Comparison of ENCODE assay signal across 12 mouse cellular contexts in the genomic region with DNA sequence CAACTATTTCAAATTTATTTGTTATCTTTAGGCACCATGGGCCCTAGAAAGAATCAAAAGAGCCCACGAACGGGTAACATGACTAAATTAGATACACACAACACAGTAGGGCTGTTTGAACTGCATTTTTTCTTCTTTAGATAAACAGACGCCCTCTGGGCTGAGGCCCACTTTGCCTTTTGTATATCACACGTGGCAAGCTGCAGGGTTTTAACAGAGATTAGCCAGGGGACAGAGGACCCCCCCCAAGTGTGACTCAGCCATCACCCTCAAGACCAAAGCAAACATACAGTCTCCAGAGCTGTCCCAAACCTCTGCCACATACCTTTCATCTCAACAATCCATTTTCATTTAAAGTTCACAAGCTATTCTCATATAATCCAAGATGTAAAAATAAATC. TPM values are rescaled to one million over a fixed set of nuclear protein-coding genes. Genes with fewer than 3 reads are reported as not detected.
A peak's percentile ranks its signal among the peaks of the same experiment; 100 is the strongest.
DNase-seq lines count a peak whose midpoint lies in the region; ATAC-seq and TF ChIP-seq lines count a peak whose summit lies in the region.
"Had no signal": no experiment of that assay in that cellular context is flagged by ENCODE, and none has a peak within 500 bp of the region (broad histone marks: within the 10 kb centered on the region; RNA-seq: fewer than 3 reads in every experiment).

No protein-coding gene starts in this region.

- no peak for TF ChIP-seq CTCF in lung, postnatal 0 days (IDR thresholded peaks at IDR 0.05)

- no peak for DNase-seq in forebrain, embryonic 14.5 days (ENCODE audit: low spot score)
- DNase-seq in lung, postnatal 0 days (ENCODE audit: low spot score): peak; percentile 35
- DNase-seq in lung, postnatal 14 days: no peak
- DNase-seq in urinary bladder, postnatal 10 days (ENCODE audit: low spot score): no peak
- no peak for DNase-seq in right cerebral cortex, adult 18-20 months
- DNase-seq: gastrocnemius, postnatal 36 days; retina, postnatal 1 day had no signal

- peaks cover 3% of the 10 kb centered on the region; the same call in 1 of the 2 replicates for H3K4me1 ChIP-seq in forebrain, embryonic 14.5 days (ENCODE audit: control insufficient read depth, insufficient read depth, low read length)
- peaks cover 24% of the 10 kb centered on the region for H3K4me1 ChIP-seq in forebrain, embryonic 12.5 days
- H3K4me1 ChIP-seq in lung, postnatal 0 days (ENCODE audit: insufficient read depth, low read depth, low read length): peaks cover 13% of the 10 kb centered on the region; the same call in 1 of the 2 replicates

- H3K36me3 ChIP-seq in forebrain, embryonic 14.5 days (ENCODE audit: control insufficient read depth, insufficient read depth, low read length): no peaks in the 10 kb centered on the region
- H3K36me3 ChIP-seq in forebrain, embryonic 12.5 days (replicated peaks): no peaks in the 10 kb centered on the region
- H3K36me3 ChIP-seq in lung, postnatal 0 days (ENCODE audit: insufficient read depth, low read length): no peaks in the 10 kb centered on the region
- H3K36me3 ChIP-seq: limb, embryonic 13.5 days had no signal

- 2% methylated on average over 4 of the region's 4 CpGs for WGBS in forebrain, embryonic 14.5 days
- WGBS in forebrain, embryonic 12.5 days: 7% methylated on average over 4 of the region's 4 CpGs
- WGBS in lung, postnatal 0 days: 12% methylated on average over 4 of the region's 4 CpGs

- H3K27me3 ChIP-seq in forebrain, embryonic 14.5 days (replicated peaks; ENCODE audit: control insufficient read depth, insufficient read depth, low read length): no peaks in the 10 kb centered on the region
- H3K27me3 ChIP-seq in forebrain, embryonic 12.5 days: no peaks in the 10 kb centered on the region
- no peaks in the 10 kb centered on the region for H3K27me3 ChIP-seq in lung, postnatal 0 days (replicated peaks; ENCODE audit: insufficient read depth, low read length)
- H3K27me3 ChIP-seq: limb, embryonic 13.5 days had no signal

- no peak overlapping the region for H3K4me3 ChIP-seq in forebrain, embryonic 14.5 days (ENCODE audit: low read depth, low read length)
- no peak overlapping the region for H3K4me3 ChIP-seq in forebrain, embryonic 12.5 days (replicated peaks)
- H3K4me3 ChIP-seq in lung, postnatal 0 days (ENCODE audit: low read depth, low read length): no peak overlapping the region
- H3K4me3 ChIP-seq: limb, embryonic 13.5 days had no signal

- TF ChIP-seq EP300 in lung, postnatal 0 days (IDR thresholded peaks at IDR 0.05): no peak

- H3K4me2 ChIP-seq in forebrain, embryonic 14.5 days (ENCODE audit: low read length): no peak overlapping the region
- H3K4me2 ChIP-seq in forebrain, embryonic 12.5 days: no peak overlapping the region
- no peak overlapping the region for H3K4me2 ChIP-seq in lung, postnatal 0 days (replicated peaks; ENCODE audit: low read depth, low read length)
- H3K4me2 ChIP-seq: limb, embryonic 13.5 days had no signal

- H3K9ac ChIP-seq in forebrain, embryonic 14.5 days (ENCODE audit: low read length): no peak overlapping the region
- H3K9ac ChIP-seq in forebrain, embryonic 12.5 days: no peak overlapping the region
- H3K9ac ChIP-seq in lung, postnatal 0 days (replicated peaks; ENCODE audit: low read depth): no peak overlapping the region
- H3K9ac ChIP-seq: limb, embryonic 13.5 days had no signal

- H3K9me3 ChIP-seq in forebrain, embryonic 14.5 days (replicated peaks; ENCODE audit: control insufficient read depth, low read length): no peaks in the 10 kb centered on the region
- H3K9me3 ChIP-seq in forebrain, embryonic 12.5 days: no peaks in the 10 kb centered on the region
- H3K9me3 ChIP-seq in lung, postnatal 0 days (ENCODE audit: low read length): no peaks in the 10 kb centered on the region
- H3K9me3 ChIP-seq: limb, embryonic 13.5 days had no signal

- 0 out of 2 replicates have a peak, but pooled peaks have one; percentile 10 for ATAC-seq in forebrain, embryonic 14.5 days
- no peak for ATAC-seq in forebrain, embryonic 12.5 days (ENCODE audit: low FRiP score)
- ATAC-seq in lung, postnatal 0 days: peak; percentile 56; the same call in 1 of the 2 replicates
- peak; percentile 45; the same call in 1 of the 2 replicates for ATAC-seq in erythroblast, adult 5-6 weeks (replicated peaks; ENCODE audit: low FRiP score, poor library complexity, severe bottlenecking)
- ATAC-seq in megakaryocyte progenitor cell, adult 5-6 weeks (replicated peaks; ENCODE audit: poor library complexity): peak; percentile 76
- ATAC-seq: inflammation-experienced regulatory T-cells, adult 6 months had no signal

- no peak overlapping the region for H3K27ac ChIP-seq in forebrain, embryonic 14.5 days (ENCODE audit: low read depth, low read length)
- H3K27ac ChIP-seq in forebrain, embryonic 12.5 days: no peak overlapping the region
- H3K27ac ChIP-seq in lung, postnatal 0 days (ENCODE audit: low read length): no peak overlapping the region
- H3K27ac ChIP-seq: limb, embryonic 13.5 days had no signal

RNA-seq across cellular contexts. Expression of gene Frs2, which starts 42.1 kb away (rescaled TPM):
- 27.2 and 28.5 TPM in 2 replicates for polyA plus RNA-seq in forebrain, embryonic 14.5 days (2014; fragmentation: Nextera tagmentation; extraction: Ambion mirVana)
- polyA plus RNA-seq in forebrain, embryonic 12.5 days (2016; fragmentation: Nextera tagmentation; extraction: Ambion mirVana): 23.6 and 25.6 TPM in 2 replicates
- 18.8 and 21.9 TPM in 2 replicates for polyA plus RNA-seq in lung, postnatal 0 days (2015; fragmentation: Nextera tagmentation; extraction: Ambion mirVana)
- total RNA-seq in erythroblast, adult 5-6 weeks (2015; ENCODE audit: low replicate concordance): 23.4 and 34.3 TPM in 2 replicates
- total RNA-seq in erythroblast, adult 5-6 weeks (2017; ENCODE audit: low replicate concordance): 24.2 and 34.2 TPM in 2 replicates
- 33.5 and 37.9 TPM in 2 replicates for total RNA-seq in megakaryocyte progenitor cell, adult 5-6 weeks (2015)
- 14.4 and 15.1 TPM in 2 replicates for total RNA-seq in megakaryocyte progenitor cell, adult 5-6 weeks (2017)

RNA-seq across cellular contexts. Expression of gene Cct2, which starts 42.6 kb away (rescaled TPM):
- polyA plus RNA-seq in forebrain, embryonic 14.5 days (2014; fragmentation: Nextera tagmentation; extraction: Ambion mirVana): 315 and 330 TPM in 2 replicates
- 263 and 274 TPM in 2 replicates for polyA plus RNA-seq in forebrain, embryonic 12.5 days (2016; fragmentation: Nextera tagmentation; extraction: Ambion mirVana)
- polyA plus RNA-seq in lung, postnatal 0 days (2015; fragmentation: Nextera tagmentation; extraction: Ambion mirVana): 107 and 109 TPM in 2 replicates
- 144 and 179 TPM in 2 replicates for total RNA-seq in erythroblast, adult 5-6 weeks (2015; ENCODE audit: low replicate concordance)
- total RNA-seq in erythroblast, adult 5-6 weeks (2017; ENCODE audit: low replicate concordance): 79.9 and 94.5 TPM in 2 replicates
- 627 and 662 TPM in 2 replicates for total RNA-seq in megakaryocyte progenitor cell, adult 5-6 weeks (2015)
- total RNA-seq in megakaryocyte progenitor cell, adult 5-6 weeks (2017): 516 and 565 TPM in 2 replicates
